Mouse (Mus musculus) MEL (cell line): ENCODE measurements around the gene Atl3. TPM values are rescaled to one million over a fixed set of nuclear protein-coding genes. Genes with fewer than 3 reads are reported as not detected.
A peak's percentile ranks its signal among the peaks of the same experiment; 100 is the strongest.

ENCODE experiments used
- DNase-seq: peaks from one replicate; pipeline ENCODE4 v3.0.0; 2011; ENCODE audit warnings: low read depth, low spot score
- H3K27ac ChIP-seq: 2 replicates; pipeline ENCODE4 v1.5.1; 2012; ENCODE audit warnings: low read depth, mild to moderate bottlenecking, control low read depth, low read length, moderate library complexity; ENCODE audit not compliant: control insufficient read depth
- H3K27me3 ChIP-seq, 2 experiments: fragments of 150-350 bp in 1 of 2; sonication (generic) in 1 of 2; 2 replicates each; pipeline ENCODE4 v1.6.1; 2012; ENCODE audit warnings: low read length in 2 of 2, mild to moderate bottlenecking in 2 of 2, improper control_type of control experiment in 1 of 2, moderate library complexity in 1 of 2; ENCODE audit not compliant: insufficient read depth in 2 of 2, control insufficient read depth in 1 of 2
- H3K36me3 ChIP-seq, 2 experiments: 2 replicates each; pipeline ENCODE4 v1.6.1; 2012 to 2014; ENCODE audit warnings: low read length in 2 of 2, improper control_type of control experiment in 1 of 2, inconsistent platforms in 1 of 2, mild to moderate bottlenecking in 1 of 2; ENCODE audit not compliant: insufficient read depth in 2 of 2, control insufficient read depth in 1 of 2
- H3K4me1 ChIP-seq, 2 experiments: fragments of 150-350 bp in 1 of 2; sonication (generic) in 1 of 2; 2 replicates each; pipeline ENCODE4 v1.6.1; 2012; ENCODE audit warnings: low read length in 2 of 2, improper control_type of control experiment in 1 of 2, mild to moderate bottlenecking in 1 of 2; ENCODE audit not compliant: insufficient read depth in 2 of 2, control insufficient read depth in 1 of 2
- H3K4me3 ChIP-seq, 2 experiments: fragments of 150-350 bp in 1 of 2; sonication (generic) in 1 of 2; 2 replicates each; pipeline ENCODE4 v1.5.1; 2012; ENCODE audit warnings: low read depth in 2 of 2, low read length in 2 of 2, mild to moderate bottlenecking in 2 of 2, moderate library complexity in 2 of 2, control low read depth in 1 of 2, improper control_type of control experiment in 1 of 2; ENCODE audit not compliant: control insufficient read depth in 1 of 2, insufficient read depth in 1 of 2
- H3K79me2 ChIP-seq: 2 replicates; pipeline ENCODE4 v1.6.1; 2012; ENCODE audit warnings: mild to moderate bottlenecking, low read length, moderate library complexity; ENCODE audit not compliant: control insufficient read depth, poor library complexity, insufficient read depth
- H3K9ac ChIP-seq: 2 replicates; pipeline ENCODE4 v1.6.1; 2012; ENCODE audit warnings: low read depth, mild to moderate bottlenecking, control low read depth, low read length, moderate library complexity; ENCODE audit not compliant: control insufficient read depth, poor library complexity, severe bottlenecking
- H3K9me3 ChIP-seq: fragments of 150-350 bp; sonication (generic); replicated peaks from 2 replicates; pipeline ENCODE4 v1.6.1; 2012; ENCODE audit warnings: mild to moderate bottlenecking, low read length, improper control_type of control experiment, moderate library complexity; ENCODE audit not compliant: insufficient read depth
- CTCF ChIP-seq, 3 experiments: IDR thresholded peaks in 2 of 3; conservative IDR thresholded peaks in 1 of 3; 2 replicates each; pipeline ENCODE4 v1.5.1; 2011 to 2012; ENCODE audit warnings: low read length in 3 of 3, low read depth in 2 of 3, mild to moderate bottlenecking in 2 of 3, improper control_type of control experiment in 1 of 3, inconsistent platforms in 1 of 3, mixed read lengths in 1 of 3, moderate library complexity in 1 of 3; ENCODE audit not compliant: control insufficient read depth in 1 of 3, insufficient read depth in 1 of 3, poor library complexity in 1 of 3, severe bottlenecking in 1 of 3
- E2F4 ChIP-seq: IDR thresholded peaks from 2 replicates; pipeline ENCODE4 v1.6.1; 2011; ENCODE audit warnings: low read depth, low read length, improper control_type of control experiment, borderline replicate concordance
- ELF1 ChIP-seq: IDR thresholded peaks from 2 replicates; pipeline ENCODE4 v1.6.1; 2014; ENCODE audit warnings: low read depth, mild to moderate bottlenecking, inconsistent platforms, low read length, improper control_type of control experiment, moderate library complexity
- EP300 ChIP-seq, 2 experiments: IDR thresholded peaks; 2 replicates each; pipeline ENCODE4 v1.6.1; 2011; ENCODE audit warnings: improper control_type of control experiment in 2 of 2, low read length in 2 of 2, low read depth in 1 of 2, mild to moderate bottlenecking in 1 of 2
- ETS1 ChIP-seq: IDR thresholded peaks from 2 replicates; pipeline ENCODE4 v1.6.1; 2012; ENCODE audit warnings: low read depth, mild to moderate bottlenecking, inconsistent platforms, low read length, improper control_type of control experiment, moderate library complexity
- GABPA ChIP-seq: IDR thresholded peaks from 2 replicates; pipeline ENCODE4 v1.6.1; 2012; ENCODE audit warnings: low read depth, mild to moderate bottlenecking, inconsistent platforms, low read length, improper control_type of control experiment, moderate library complexity
- GATA1 ChIP-seq: IDR thresholded peaks from 2 replicates; pipeline ENCODE4 v1.6.1; 2011; ENCODE audit warnings: low read depth, low read length, improper control_type of control experiment
- MAX ChIP-seq: IDR thresholded peaks from 2 replicates; pipeline ENCODE4 v1.6.1; 2011; ENCODE audit warnings: low read length, improper control_type of control experiment
- MAZ ChIP-seq: IDR thresholded peaks from 2 replicates; pipeline ENCODE4 v1.6.1; 2012; ENCODE audit warnings: low read depth, mild to moderate bottlenecking, inconsistent platforms, low read length, improper control_type of control experiment
- MXI1 ChIP-seq: IDR thresholded peaks from 2 replicates; pipeline ENCODE4 v1.6.1; 2011; ENCODE audit warnings: mild to moderate bottlenecking, low read depth, low read length, improper control_type of control experiment
- MYC ChIP-seq: IDR thresholded peaks from 2 replicates; pipeline ENCODE4 v1.6.1; 2011; ENCODE audit warnings: low read depth, mild to moderate bottlenecking, low read length, improper control_type of control experiment, moderate library complexity
- NELFE ChIP-seq: IDR thresholded peaks from 2 replicates; pipeline ENCODE4 v1.6.1; 2011; ENCODE audit warnings: low read depth, low read length, improper control_type of control experiment
- RAD21 ChIP-seq: IDR thresholded peaks from 2 replicates; pipeline ENCODE4 v1.6.1; 2011; ENCODE audit warnings: mild to moderate bottlenecking, low read depth, low read length, improper control_type of control experiment
- RCOR1 ChIP-seq: IDR thresholded peaks from 2 replicates; pipeline ENCODE4 v1.6.1; 2012; ENCODE audit warnings: low read depth, mild to moderate bottlenecking, inconsistent platforms, low read length, improper control_type of control experiment
- SIN3A ChIP-seq: IDR thresholded peaks from 2 replicates; pipeline ENCODE4 v1.6.1; 2012; ENCODE audit warnings: low read length, improper control_type of control experiment, inconsistent platforms
- SMC3 ChIP-seq: IDR thresholded peaks from 2 replicates; pipeline ENCODE4 v1.6.1; 2011; ENCODE audit warnings: low read depth, low read length, improper control_type of control experiment
- UBTF ChIP-seq: IDR thresholded peaks from 2 replicates; pipeline ENCODE4 v1.6.1; 2012; ENCODE audit warnings: low read depth, mild to moderate bottlenecking, inconsistent platforms, low read length, improper control_type of control experiment, moderate library complexity, borderline replicate concordance; ENCODE audit not compliant: insufficient read depth
- USF1 ChIP-seq: IDR thresholded peaks from 2 replicates; pipeline ENCODE4 v1.6.1; 2014; ENCODE audit warnings: low read depth, mild to moderate bottlenecking, inconsistent platforms, low read length, improper control_type of control experiment, moderate library complexity
- USF2 ChIP-seq, 2 experiments: IDR thresholded peaks; 2 replicates each; pipeline ENCODE4 v1.6.1; 2011 to 2012; ENCODE audit warnings: improper control_type of control experiment in 2 of 2, low read length in 2 of 2, borderline replicate concordance in 1 of 2, inconsistent platforms in 1 of 2, low read depth in 1 of 2, mild to moderate bottlenecking in 1 of 2; ENCODE audit not compliant: insufficient read depth in 1 of 2
- ZC3H11A ChIP-seq: IDR thresholded peaks from 2 replicates; pipeline ENCODE4 v1.6.1; 2012; ENCODE audit warnings: low read depth, mild to moderate bottlenecking, inconsistent platforms, low read length, improper control_type of control experiment
- polyA plus RNA-seq, 2 experiments: library from polyadenylated mRNA; stranded (reverse) in 1 of 2; unstranded in 1 of 2; fragments of >175 nt in 1 of 2; fragments of >200 nt in 1 of 2; gene quantifications; 2 replicates each; pipeline versions ENCODE4 v1.2.1 to v1.2.4; 2012; ENCODE audit warnings: low replicate concordance in 2 of 2, low read depth in 1 of 2; ENCODE audit not compliant: insufficient read length in 2 of 2, insufficient read depth in 1 of 2, missing spikeins in 1 of 2
- total RNA-seq: library from RNA; depleted of rRNA; stranded (reverse); fragments of 300-350 nt; gene quantifications from 2 replicates; pipeline ENCODE4 v1.2.3, GENCODE M21; 2012

Atl3 gene
- total and polyA plus RNA-seq, 3 experiments: 15.3 to 16.4 TPM; not detected in 1

GRCm38 (mm10) chr19:7508026-7508425 is 14.2 kb downstream of the Atl3 start:
- Histone ChIP-seq H3K4me3 (no peak overlapping the region), H3K79me2 (peaks cover 4% of the 10 kb centered on the region; the same call in 1 of the 2 replicates), H3K9ac (no peak overlapping the region), H3K9me3 (no peaks in the 10 kb centered on the region), H3K36me3 (peaks cover 0 to 6% of the 10 kb centered on the region in 2 experiments; a peak in 2 of 4 replicates), H3K27ac (no peak overlapping the region), H3K4me1 (no peaks in the 10 kb centered on the region; a peak in 1 of 4 replicates), H3K27me3 (no peaks in the 10 kb centered on the region)
- no peak for TF ChIP-seq GABPA
- peak; percentile 29; the same call in 1 of the 2 replicates for TF ChIP-seq SMC3
- TF ChIP-seq ELF1: no peak
- TF ChIP-seq E2F4: no peak
- TF ChIP-seq USF2 (IDR thresholded peaks at IDR 0.05; ENCODE audit: borderline replicate concordance in 1 of 2, insufficient read depth in 1 of 2, low read depth in 1 of 2, low read length in 2 of 2): no peak
- TF ChIP-seq RCOR1: no peak
- no peak for TF ChIP-seq ETS1
- peak; percentile 16 for TF ChIP-seq RAD21
- no peak for TF ChIP-seq UBTF
- no peak for TF ChIP-seq USF1
- TF ChIP-seq CTCF (IDR thresholded peaks at IDR 0.05 in 2 of 3, conservative IDR thresholded peaks at IDR 0.05 in 1 of 3; ENCODE audit: control insufficient read depth in 1 of 3, insufficient read depth in 1 of 3, low read depth in 2 of 3, low read length in 3 of 3, poor library complexity in 1 of 3, severe bottlenecking in 1 of 3): peak in 2 of 3 experiments; percentile 23 to 38; a peak in 4 of 6 replicates
- no peak for DNase-seq

GRCm38 (mm10) chr19:7516437-7516836 is 22.6 kb downstream of the Atl3 start:
- no peak overlapping the region for H3K9ac ChIP-seq
- H3K79me2 ChIP-seq: no peaks in the 10 kb centered on the region
- H3K4me3 ChIP-seq: no peak overlapping the region
- DNase-seq: peak; percentile 60
- peaks cover 12 to 13% of the 10 kb centered on the region in 2 experiments for H3K36me3 ChIP-seq
- H3K4me1 ChIP-seq: peaks cover 0 to 2% of the 10 kb centered on the region in 2 experiments; a peak in 1 of 4 replicates
- H3K9me3 ChIP-seq: no peaks in the 10 kb centered on the region
- TF ChIP-seq MAZ: no peak
- peak; percentile 29; the same call in 1 of the 2 replicates for TF ChIP-seq ETS1
- TF ChIP-seq RCOR1: no peak
- peak; percentile 83 for TF ChIP-seq MYC
- no peak for TF ChIP-seq RAD21
- peak; percentile 42; the same call in 1 of the 2 replicates for TF ChIP-seq SIN3A
- no peak for TF ChIP-seq GABPA
- peak; percentile 47; the same call in 1 of the 2 replicates for TF ChIP-seq GATA1
- no peak for TF ChIP-seq NELFE
- TF ChIP-seq ZC3H11A: no peak
- TF ChIP-seq MXI1: peak; percentile 65; the same call in 1 of the 2 replicates
- TF ChIP-seq EP300 (IDR thresholded peaks at IDR 0.05; ENCODE audit: low read depth in 1 of 2, low read length in 2 of 2): peak; percentile 18 to 28; a peak in 1 of 4 replicates
- no peak for TF ChIP-seq ELF1
- peak; percentile 56 for TF ChIP-seq MAX
- no peaks in the 10 kb centered on the region for H3K27me3 ChIP-seq
- no peak overlapping the region for H3K27ac ChIP-seq
